8 mouse cellular contexts compared by ENCODE assay signal in genomic region chr11:120136796-120137624, GRCm38 (mm10). TPM values are rescaled to one million over a fixed set of nuclear protein-coding genes. Genes with fewer than 3 reads are reported as not detected.
DNase-seq lines count a peak whose midpoint lies in the region; ATAC-seq and TF ChIP-seq lines count a peak whose summit lies in the region.

No protein-coding gene starts in this region.

- H3K4me2 ChIP-seq in neural tube, embryonic 13.5 days = no peak overlapping the region
- no peak overlapping the region for H3K4me2 ChIP-seq in hindbrain, postnatal 0 days (ENCODE audit: low read depth, low read length)
- peak overlapping the region; percentile 55 for H3K4me2 ChIP-seq in liver, embryonic 12.5 days
- peak overlapping the region; percentile 26 for H3K4me2 ChIP-seq in stomach, embryonic 14.5 days (replicated peaks; ENCODE audit: low read depth, low read length)

- DNase-seq in neural tube, embryonic 10.5 days (ENCODE audit: extremely low spot score, low spot score) = no peak
- peak; percentile 5 for DNase-seq in hindbrain, postnatal 0 days (ENCODE audit: low spot score)
- no peak for DNase-seq in ovary, postnatal 14 days (ENCODE audit: low spot score)
- no peak for DNase-seq in thymus, postnatal 0 days (ENCODE audit: low spot score)

- H3K4me1 ChIP-seq in neural tube, embryonic 13.5 days (replicated peaks) = peaks cover 27% of the 10 kb centered on the region
- peaks cover 3% of the 10 kb centered on the region; the same call in 1 of the 2 replicates for H3K4me1 ChIP-seq in hindbrain, postnatal 0 days (ENCODE audit: insufficient read depth, low read length)
- H3K4me1 ChIP-seq in liver, embryonic 12.5 days = peaks cover 72% of the 10 kb centered on the region
- H3K4me1 ChIP-seq in stomach, embryonic 14.5 days (ENCODE audit: control insufficient read depth, insufficient read depth, low read length) = 0 out of 2 replicates have a peak, but pooled peaks cover 14% of the 10 kb centered on the region

- H3K27me3 ChIP-seq in neural tube, embryonic 13.5 days = no peaks in the 10 kb centered on the region
- H3K27me3 ChIP-seq in hindbrain, postnatal 0 days (ENCODE audit: insufficient read depth, low read length) = no peaks in the 10 kb centered on the region
- H3K27me3 ChIP-seq in liver, embryonic 12.5 days (replicated peaks) = no peaks in the 10 kb centered on the region
- H3K27me3 ChIP-seq in stomach, embryonic 14.5 days (ENCODE audit: control insufficient read depth, insufficient read depth, low read length) = no peaks in the 10 kb centered on the region

- ATAC-seq in neural tube, embryonic 13.5 days (ENCODE audit: low read depth) = no peak
- no peak for ATAC-seq in hindbrain, postnatal 0 days
- ATAC-seq in liver, embryonic 12.5 days = peak; percentile 81
- peak; percentile 79 for ATAC-seq in stomach, embryonic 14.5 days (ENCODE audit: insufficient number of reproducible peaks, insufficient read depth, low FRiP score, low read depth)
- ATAC-seq in activated CD4-positive, CD25-positive, alpha-beta regulatory T cell, adult 4 months = no peak

- no peak overlapping the region for H3K4me3 ChIP-seq in neural tube, embryonic 13.5 days
- no peak overlapping the region for H3K4me3 ChIP-seq in hindbrain, postnatal 0 days (ENCODE audit: low read length)
- H3K4me3 ChIP-seq in liver, embryonic 12.5 days = no peak overlapping the region
- H3K4me3 ChIP-seq in stomach, embryonic 14.5 days (ENCODE audit: low read depth, low read length) = no peak overlapping the region

- peaks cover 42% of the 10 kb centered on the region for H3K36me3 ChIP-seq in neural tube, embryonic 13.5 days
- peaks cover 8% of the 10 kb centered on the region; the same call in 1 of the 2 replicates for H3K36me3 ChIP-seq in hindbrain, postnatal 0 days (ENCODE audit: insufficient read depth, low read length)
- peaks cover 82% of the 10 kb centered on the region for H3K36me3 ChIP-seq in liver, embryonic 12.5 days
- H3K36me3 ChIP-seq in stomach, embryonic 14.5 days (ENCODE audit: control insufficient read depth, insufficient read depth, low read length) = peaks cover 16% of the 10 kb centered on the region

- WGBS in neural tube, embryonic 13.5 days = 57% methylated on average over 23 of the region's 23 CpGs
- WGBS in hindbrain, postnatal 0 days = 37% methylated on average over 23 of the region's 23 CpGs
- 38% methylated on average over 23 of the region's 23 CpGs for WGBS in liver, embryonic 12.5 days (ENCODE audit: insufficient replicate concordance)
- WGBS in stomach, embryonic 14.5 days = 61% methylated on average over 23 of the region's 23 CpGs

- 0 out of 2 replicates have a peak overlapping the region, but pooled peaks have one; percentile 23 for H3K27ac ChIP-seq in neural tube, embryonic 13.5 days (replicated peaks)
- no peak overlapping the region for H3K27ac ChIP-seq in hindbrain, postnatal 0 days
- peak overlapping the region; percentile 76 for H3K27ac ChIP-seq in liver, embryonic 12.5 days
- peak overlapping the region; percentile 55; the same call in 1 of the 2 replicates for H3K27ac ChIP-seq in stomach, embryonic 14.5 days (ENCODE audit: low read length)

- no peaks in the 10 kb centered on the region for H3K9me3 ChIP-seq in neural tube, embryonic 13.5 days
- no peaks in the 10 kb centered on the region for H3K9me3 ChIP-seq in hindbrain, postnatal 0 days (ENCODE audit: low read length)
- no peaks in the 10 kb centered on the region for H3K9me3 ChIP-seq in liver, embryonic 12.5 days (replicated peaks)
- H3K9me3 ChIP-seq in stomach, embryonic 14.5 days (ENCODE audit: control insufficient read depth, low read depth, low read length) = no peaks in the 10 kb centered on the region

- 0 out of 2 replicates have a peak overlapping the region, but pooled peaks have one; percentile 12 for H3K9ac ChIP-seq in neural tube, embryonic 13.5 days
- H3K9ac ChIP-seq in hindbrain, postnatal 0 days (replicated peaks; ENCODE audit: low read length) = no peak overlapping the region
- H3K9ac ChIP-seq in liver, embryonic 12.5 days = peak overlapping the region; percentile 39
- no peak overlapping the region for H3K9ac ChIP-seq in stomach, embryonic 14.5 days (replicated peaks; ENCODE audit: low read depth, low read length)

- TF ChIP-seq CTCF in hindbrain, postnatal 0 days (IDR thresholded peaks at IDR 0.05; ENCODE audit: low read depth) = no peak

RNA-seq across cellular contexts. Expression of gene Slc38a10, which starts 14.1 kb away (rescaled TPM):
- polyA plus RNA-seq in neural tube, embryonic 13.5 days (2015; fragmentation: Nextera tagmentation; extraction: Ambion mirVana) = 103 and 108 TPM in 2 replicates
- total RNA-seq in hindbrain, postnatal 0 days (2014; rRNA removed) = 167 and 178 TPM in 2 replicates
- 95.9 and 101 TPM in 2 replicates for polyA plus RNA-seq in hindbrain, postnatal 0 days (2015; fragmentation: Nextera tagmentation; extraction: Ambion mirVana)
- 54.9 and 55.2 TPM in 2 replicates for polyA plus RNA-seq in liver, embryonic 12.5 days (2016; fragmentation: Nextera tagmentation; extraction: Ambion mirVana)
- polyA plus RNA-seq in stomach, embryonic 14.5 days (2014; fragmentation: Nextera tagmentation; extraction: Ambion mirVana) = 68.4 and 71.1 TPM in 2 replicates
- 10 to 100 TPM; 30.8 to 54.7 TPM for polyA plus RNA-seq in activated CD4-positive, CD25-positive, alpha-beta regulatory T cell, adult 4 months (2017; shearing (Covaris generic))
- polyA plus RNA-seq in thymus, postnatal 0 days (2015; fragmentation: Nextera tagmentation; extraction: Ambion mirVana) = 58.9 and 60.9 TPM in 2 replicates

RNA-seq across cellular contexts. Expression of gene Ndufaf8, which starts 38.3 kb away (rescaled TPM):
- polyA plus RNA-seq in neural tube, embryonic 13.5 days (2015; fragmentation: Nextera tagmentation; extraction: Ambion mirVana) = 38.0 and 45.6 TPM in 2 replicates
- total RNA-seq in hindbrain, postnatal 0 days (2014; rRNA removed) = 56.1 and 82.6 TPM in 2 replicates
- 62.7 and 70.2 TPM in 2 replicates for polyA plus RNA-seq in hindbrain, postnatal 0 days (2015; fragmentation: Nextera tagmentation; extraction: Ambion mirVana)
- 64.4 and 68.1 TPM in 2 replicates for polyA plus RNA-seq in liver, embryonic 12.5 days (2016; fragmentation: Nextera tagmentation; extraction: Ambion mirVana)
- polyA plus RNA-seq in stomach, embryonic 14.5 days (2014; fragmentation: Nextera tagmentation; extraction: Ambion mirVana) = 70.1 and 82.6 TPM in 2 replicates
- polyA plus RNA-seq in activated CD4-positive, CD25-positive, alpha-beta regulatory T cell, adult 4 months (2017; shearing (Covaris generic)) = 10 to 100 TPM; 85.8 to 94.6 TPM
- 112 and 121 TPM in 2 replicates for polyA plus RNA-seq in thymus, postnatal 0 days (2015; fragmentation: Nextera tagmentation; extraction: Ambion mirVana)

RNA-seq across cellular contexts. Expression of gene Tepsin, which starts 38.5 kb away (rescaled TPM):
- 20.6 and 21.7 TPM in 2 replicates for polyA plus RNA-seq in neural tube, embryonic 13.5 days (2015; fragmentation: Nextera tagmentation; extraction: Ambion mirVana)
- total RNA-seq in hindbrain, postnatal 0 days (2014; rRNA removed) = 30.6 and 31.6 TPM in 2 replicates
- 13.8 and 14.8 TPM in 2 replicates for polyA plus RNA-seq in hindbrain, postnatal 0 days (2015; fragmentation: Nextera tagmentation; extraction: Ambion mirVana)
- 9.3 and 11.3 TPM in 2 replicates for polyA plus RNA-seq in liver, embryonic 12.5 days (2016; fragmentation: Nextera tagmentation; extraction: Ambion mirVana)
- polyA plus RNA-seq in stomach, embryonic 14.5 days (2014; fragmentation: Nextera tagmentation; extraction: Ambion mirVana) = 17.2 and 19.0 TPM in 2 replicates
- polyA plus RNA-seq in activated CD4-positive, CD25-positive, alpha-beta regulatory T cell, adult 4 months (2017; shearing (Covaris generic)) = 10 to 100 TPM in 1 of 2 experiments, 1 to 10 TPM in 1; 7.3 to 10.4 TPM
- polyA plus RNA-seq in thymus, postnatal 0 days (2015; fragmentation: Nextera tagmentation; extraction: Ambion mirVana) = 12.3 and 13.2 TPM in 2 replicates

RNA-seq across cellular contexts. Expression of gene Cep131, which starts 50.4 kb away (rescaled TPM):
- polyA plus RNA-seq in neural tube, embryonic 13.5 days (2015; fragmentation: Nextera tagmentation; extraction: Ambion mirVana) = 26.1 and 31.3 TPM in 2 replicates
- total RNA-seq in hindbrain, postnatal 0 days (2014; rRNA removed) = 18.5 and 18.7 TPM in 2 replicates
- polyA plus RNA-seq in hindbrain, postnatal 0 days (2015; fragmentation: Nextera tagmentation; extraction: Ambion mirVana) = 23.3 and 26.4 TPM in 2 replicates
- polyA plus RNA-seq in liver, embryonic 12.5 days (2016; fragmentation: Nextera tagmentation; extraction: Ambion mirVana) = 10.5 and 11.4 TPM in 2 replicates
- polyA plus RNA-seq in stomach, embryonic 14.5 days (2014; fragmentation: Nextera tagmentation; extraction: Ambion mirVana) = 18.7 and 20.1 TPM in 2 replicates
- 1 to 10 TPM; 1.2 to 1.5 TPM for polyA plus RNA-seq in activated CD4-positive, CD25-positive, alpha-beta regulatory T cell, adult 4 months (2017; shearing (Covaris generic))
- polyA plus RNA-seq in thymus, postnatal 0 days (2015; fragmentation: Nextera tagmentation; extraction: Ambion mirVana) = 9.5 and 11.2 TPM in 2 replicates

Comparison
In these comparisons a context has a peak if more than half of its experiments do, and no peak if none do; other contexts are left out.
1. ATAC-seq: peak in liver, embryonic 12.5 days (single experiment) and stomach, embryonic 14.5 days (single experiment); none in neural tube, embryonic 13.5 days (single experiment), hindbrain, postnatal 0 days (single experiment) and activated CD4-positive, CD25-positive, alpha-beta regulatory T cell, adult 4 months (single experiment).
2. H3K4me2 ChIP-seq: peak in liver, embryonic 12.5 days (single experiment) and stomach, embryonic 14.5 days (single experiment); none in neural tube, embryonic 13.5 days (single experiment) and hindbrain, postnatal 0 days (single experiment).
3. H3K9ac ChIP-seq: peak in neural tube, embryonic 13.5 days (single experiment) and liver, embryonic 12.5 days (single experiment); none in hindbrain, postnatal 0 days (single experiment) and stomach, embryonic 14.5 days (single experiment).